Mouse (Mus musculus) c-Kit-positive CD71-positive TER-119-positive erythroid progenitor cells, embryonic 14.5 days (primary cell): ENCODE measurements at regions not wholly inside any gene's neighbourhood (a gene's known extent, or its start where the extent isn't known, plus 50 kb on each side); places are given as distances from the start of the nearest gene placed in this dataset.
A peak's percentile ranks its signal among the peaks of the same experiment; 100 is the strongest.

Experiments used
- DNase-seq: peaks from one replicate; pipeline ENCODE4 v3.0.0-alpha.2; 2013; ENCODE audit warnings: low spot score

DNA sequence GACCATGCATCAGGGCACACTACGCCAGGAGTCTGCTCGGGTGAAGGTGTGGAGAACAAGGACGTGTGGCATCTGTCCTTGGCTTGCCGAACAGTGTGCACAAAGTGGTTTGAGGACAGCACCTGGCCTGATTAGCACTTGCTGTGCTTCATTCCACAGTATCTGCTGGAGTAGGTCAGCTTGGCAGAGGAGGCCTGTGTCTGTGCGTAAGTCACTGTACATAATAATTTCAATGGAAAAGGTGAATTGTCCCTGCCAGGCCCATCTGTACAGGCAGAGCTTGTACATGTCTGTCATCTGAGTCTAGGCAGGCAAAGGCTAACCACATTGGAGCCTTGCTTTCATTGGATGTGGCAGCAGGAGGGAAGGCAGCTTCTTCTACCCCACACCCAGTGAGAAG, 979.5 kb upstream of the Car8 start:
- DNase-seq, result no peak

DNA sequence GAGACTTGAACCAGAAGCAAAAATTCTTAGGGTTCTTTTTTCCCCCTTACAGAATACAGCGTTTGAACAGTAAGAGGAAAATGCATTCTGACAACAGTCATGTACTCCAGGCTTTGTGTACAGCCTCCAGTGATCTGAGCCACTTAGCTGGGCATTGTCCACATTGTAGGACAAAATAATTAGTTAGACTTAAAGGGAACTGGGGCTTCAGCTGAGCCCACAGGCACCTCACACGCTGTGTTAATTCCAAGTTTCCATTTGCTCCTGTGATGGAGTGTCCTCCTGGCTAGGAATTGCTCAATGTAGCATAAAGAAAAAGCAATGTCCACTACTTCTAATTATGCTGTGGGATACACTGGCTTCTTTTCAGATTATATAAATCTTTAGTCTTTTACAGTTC, 969.8 kb upstream of the Car8 start:
- no peak for DNase-seq

DNA sequence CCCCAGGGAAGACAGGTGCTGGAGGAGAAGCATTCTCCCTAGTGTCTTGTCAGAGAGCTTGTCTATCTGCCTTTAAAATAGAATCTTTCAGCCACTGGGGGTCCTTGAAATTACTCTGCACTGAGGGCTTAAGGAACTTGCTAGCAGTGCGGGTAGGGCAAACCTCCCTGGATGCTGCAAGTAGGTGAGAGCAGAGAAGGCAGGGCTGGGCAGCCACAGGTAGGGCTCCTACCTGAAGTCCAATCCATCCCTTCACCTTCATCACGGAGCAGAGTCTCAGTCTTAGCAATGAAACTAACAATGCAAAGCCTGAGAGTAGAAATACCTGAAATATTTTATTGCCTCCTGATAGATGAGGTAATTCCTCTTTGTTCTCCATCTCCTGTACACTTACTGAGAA, 961.2 kb upstream of the Car8 start:
- DNase-seq, result no peak

DNA sequence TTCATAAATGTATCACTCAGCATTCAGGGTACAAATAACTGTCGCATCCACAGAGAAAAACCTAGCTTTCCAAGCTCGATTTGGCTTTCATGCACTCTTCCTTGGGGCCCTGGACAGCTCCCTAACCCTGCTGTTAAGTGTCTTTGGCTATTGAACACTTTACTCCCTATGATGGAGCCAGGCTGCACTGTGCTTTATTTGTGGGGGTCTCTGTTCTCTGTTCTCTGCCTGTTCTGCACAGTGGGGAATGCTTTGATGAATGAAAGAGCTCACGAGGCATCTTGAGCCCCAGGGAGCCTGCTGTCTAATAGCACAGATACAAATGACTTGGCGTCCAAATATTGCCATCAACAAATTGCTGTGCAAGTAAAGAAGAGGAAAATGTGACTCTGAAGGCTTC, 957.6 kb upstream of the Car8 start:
- no peak for DNase-seq

DNA sequence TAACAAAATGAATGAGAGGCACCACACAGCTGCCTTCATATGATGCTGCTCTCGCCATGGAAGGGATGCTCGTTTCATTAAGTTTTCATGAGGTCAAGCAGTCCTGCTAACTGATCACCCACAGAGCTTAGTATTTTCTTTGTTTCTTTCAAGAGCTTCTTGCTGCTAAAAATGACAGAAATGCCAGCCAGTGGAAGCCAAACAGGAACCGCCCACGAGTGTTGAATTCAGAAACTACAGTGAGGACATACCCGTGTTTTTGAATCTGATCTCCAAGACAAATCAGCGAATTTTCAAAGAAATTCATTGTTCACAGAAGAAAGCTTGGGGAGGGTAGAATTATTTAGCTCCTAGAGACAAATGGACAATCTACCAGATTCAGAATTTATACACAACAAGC, 954.3 kb upstream of the Car8 start:
- DNase-seq, result no peak

DNA sequence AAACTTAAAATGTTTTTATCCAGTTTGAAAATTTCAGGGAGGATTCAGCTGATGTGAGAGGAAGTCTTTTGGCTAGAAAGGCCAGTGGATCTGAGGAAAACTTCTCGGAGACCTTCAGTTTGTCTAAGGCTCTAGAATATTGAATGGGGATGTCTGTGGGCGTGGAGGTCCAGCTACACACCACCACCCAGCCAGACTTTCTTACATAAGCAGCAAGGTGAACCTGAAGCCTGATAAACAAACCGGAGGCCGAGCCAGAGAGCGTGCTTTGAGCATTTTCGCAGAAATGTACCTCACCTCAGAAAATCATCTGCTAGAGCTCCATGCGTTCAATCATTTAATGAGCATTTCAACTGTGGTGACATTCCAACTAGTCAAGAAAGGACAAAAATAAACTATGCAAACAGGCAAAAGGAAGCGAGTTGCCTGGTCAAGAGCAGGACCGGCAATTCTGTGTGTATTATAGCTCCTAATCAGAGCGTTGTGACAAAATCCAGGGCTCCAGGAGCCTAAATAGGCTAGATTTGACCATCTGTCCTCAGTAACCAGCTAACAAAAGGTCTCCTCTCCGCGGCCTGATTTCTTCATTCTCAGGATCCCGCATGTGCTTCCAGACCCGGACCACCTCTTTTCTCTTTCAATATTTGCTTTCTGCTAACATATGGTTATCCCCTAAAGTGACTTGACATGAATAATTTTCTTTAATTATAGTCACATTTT, 946.5 kb upstream of the Car8 start:
- DNase-seq, result no peak

DNA sequence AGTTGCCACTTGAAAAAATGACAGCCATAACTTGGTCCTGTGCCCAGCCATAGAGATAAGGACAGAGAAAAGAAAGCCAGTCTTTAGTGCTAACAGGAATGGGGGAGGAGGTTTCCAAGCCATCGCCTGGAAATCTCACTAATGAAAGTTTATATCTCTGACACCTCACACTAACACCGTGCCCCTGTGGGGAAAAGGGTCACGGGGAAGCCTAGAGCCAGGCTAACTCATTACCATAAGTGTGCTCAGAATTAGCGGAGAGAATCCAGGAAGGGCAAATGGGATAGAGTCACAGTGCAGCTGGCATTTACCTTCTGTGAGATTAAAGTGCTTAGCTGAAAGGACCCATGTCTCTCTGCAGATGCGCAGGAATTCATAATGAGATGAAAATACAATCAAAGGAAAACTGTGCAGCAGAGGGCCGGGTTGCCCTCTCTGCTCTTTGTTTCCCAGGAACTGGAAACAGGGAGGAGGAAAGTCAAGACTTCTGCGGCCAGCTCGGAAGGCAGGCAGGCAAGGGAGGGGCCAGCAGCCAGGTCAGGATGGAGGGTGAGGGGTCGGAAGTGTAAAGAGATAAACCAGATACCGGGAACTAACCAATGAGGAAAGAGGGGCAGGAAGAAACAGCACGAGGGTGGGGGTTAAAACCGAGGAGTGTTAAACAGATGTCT, 945.7 kb upstream of the Car8 start:
- no peak for DNase-seq

DNA sequence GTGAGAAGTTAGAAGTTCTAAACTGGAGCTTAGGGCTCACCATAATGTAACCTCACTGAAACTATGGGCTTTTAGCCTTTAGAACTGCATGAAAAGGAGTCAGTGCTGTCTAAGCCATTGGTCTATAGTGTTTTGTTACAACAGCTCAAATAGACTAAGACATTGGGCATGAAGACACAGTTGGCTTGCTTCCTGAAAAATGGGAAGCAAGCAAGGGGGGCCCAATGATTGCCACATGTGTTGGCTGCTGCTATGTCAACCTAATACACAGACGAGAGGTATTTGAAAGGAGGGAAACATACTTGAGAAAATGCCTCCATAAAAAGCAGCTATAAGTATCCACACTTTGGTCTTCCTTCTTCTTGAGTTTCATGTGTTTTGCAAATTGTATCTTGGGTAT, 935.5 kb upstream of the Car8 start:
- DNase-seq, result no peak

DNA sequence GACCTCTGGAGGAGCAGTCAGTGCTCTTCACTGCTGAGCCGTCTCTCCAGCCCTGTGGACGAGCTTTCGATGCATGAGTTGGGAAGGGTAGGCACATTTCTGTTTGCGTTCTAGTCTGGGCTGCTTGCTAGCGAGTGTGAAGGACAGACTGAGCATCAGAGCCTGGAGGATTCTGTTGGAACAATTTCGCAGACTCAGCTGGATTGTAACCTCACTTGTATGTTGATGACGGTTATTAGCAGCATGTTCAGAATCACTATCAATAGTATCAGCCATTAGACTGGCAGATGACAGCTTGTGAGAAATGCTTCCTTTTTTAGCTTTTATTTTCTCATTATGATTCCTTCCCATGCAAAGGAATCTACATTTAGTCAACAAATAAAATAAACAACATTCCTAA, 923.5 kb upstream of the Car8 start:
- DNase-seq, result no peak

DNA sequence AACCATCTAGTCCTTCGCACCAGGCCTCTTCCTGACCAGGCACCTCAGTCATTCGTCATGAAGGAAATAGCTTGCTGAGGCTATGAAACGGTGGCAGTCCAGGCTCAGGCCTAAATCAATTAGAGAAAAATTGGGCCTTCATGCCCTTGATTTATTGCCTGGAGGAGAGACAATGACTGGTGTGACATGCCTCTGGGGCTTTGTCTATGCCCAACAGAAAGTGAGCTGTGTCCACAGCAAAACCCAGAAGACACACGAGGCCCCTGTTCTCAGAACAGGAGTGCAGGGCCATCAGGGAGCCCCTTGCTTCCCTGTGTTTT, 922.9 kb upstream of the Car8 start:
- DNase-seq, result no peak

DNA sequence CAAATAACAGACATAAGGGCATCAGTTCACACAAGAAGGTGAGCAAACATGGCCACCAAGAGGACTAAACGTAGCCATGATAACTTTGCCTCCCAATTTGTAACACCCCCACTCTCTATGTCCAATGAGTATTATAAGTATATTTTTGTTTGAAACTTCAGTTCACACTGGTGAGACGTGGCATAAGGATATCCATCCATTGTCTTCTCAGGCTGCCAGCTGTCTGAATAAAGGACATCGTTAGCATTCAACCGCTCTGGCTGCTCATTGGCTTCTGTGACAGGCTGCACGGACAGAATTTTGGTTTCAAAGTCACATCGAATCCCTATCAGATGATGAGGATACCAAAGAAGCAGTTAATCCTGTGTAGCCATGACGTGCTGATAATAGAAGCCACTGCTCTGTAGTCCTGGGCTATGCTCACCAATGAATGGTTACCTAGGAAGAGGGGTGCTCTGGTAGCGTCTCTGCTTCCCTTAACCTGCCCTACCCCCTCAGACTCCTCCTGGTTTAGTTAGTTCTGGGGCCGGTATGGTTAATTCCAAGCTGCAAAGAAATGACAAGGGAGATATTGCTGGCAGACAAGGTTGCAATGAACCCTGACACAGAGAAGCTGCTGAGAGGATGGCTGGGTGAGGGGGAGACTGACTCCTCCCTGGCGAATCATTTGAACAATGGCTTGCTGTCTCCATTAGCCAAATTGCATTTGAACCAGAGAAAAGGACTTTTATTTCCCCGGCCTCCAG, 922.4 kb upstream of the Car8 start:
- DNase-seq, result no peak

DNA sequence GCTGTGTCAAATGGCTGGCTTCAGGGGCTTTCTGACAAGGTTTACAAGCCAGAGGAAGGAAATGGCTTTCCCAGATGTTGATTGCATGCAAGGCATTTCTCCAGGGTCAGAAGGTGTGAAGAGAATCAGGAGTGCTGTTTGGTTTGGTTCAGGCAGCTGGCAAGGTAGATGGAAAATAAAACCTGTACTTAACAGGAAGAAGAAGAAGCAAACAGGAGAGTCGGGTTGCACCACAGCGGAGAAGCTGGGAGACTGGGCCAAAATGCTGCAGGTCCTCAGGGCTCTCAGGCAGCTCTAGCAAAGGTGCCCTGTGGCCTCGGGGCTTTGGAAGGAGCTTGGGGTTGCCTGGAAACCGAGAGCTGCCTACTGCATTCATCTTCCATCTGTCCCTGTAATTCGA, 908.9 kb upstream of the Car8 start:
- no peak for DNase-seq

DNA sequence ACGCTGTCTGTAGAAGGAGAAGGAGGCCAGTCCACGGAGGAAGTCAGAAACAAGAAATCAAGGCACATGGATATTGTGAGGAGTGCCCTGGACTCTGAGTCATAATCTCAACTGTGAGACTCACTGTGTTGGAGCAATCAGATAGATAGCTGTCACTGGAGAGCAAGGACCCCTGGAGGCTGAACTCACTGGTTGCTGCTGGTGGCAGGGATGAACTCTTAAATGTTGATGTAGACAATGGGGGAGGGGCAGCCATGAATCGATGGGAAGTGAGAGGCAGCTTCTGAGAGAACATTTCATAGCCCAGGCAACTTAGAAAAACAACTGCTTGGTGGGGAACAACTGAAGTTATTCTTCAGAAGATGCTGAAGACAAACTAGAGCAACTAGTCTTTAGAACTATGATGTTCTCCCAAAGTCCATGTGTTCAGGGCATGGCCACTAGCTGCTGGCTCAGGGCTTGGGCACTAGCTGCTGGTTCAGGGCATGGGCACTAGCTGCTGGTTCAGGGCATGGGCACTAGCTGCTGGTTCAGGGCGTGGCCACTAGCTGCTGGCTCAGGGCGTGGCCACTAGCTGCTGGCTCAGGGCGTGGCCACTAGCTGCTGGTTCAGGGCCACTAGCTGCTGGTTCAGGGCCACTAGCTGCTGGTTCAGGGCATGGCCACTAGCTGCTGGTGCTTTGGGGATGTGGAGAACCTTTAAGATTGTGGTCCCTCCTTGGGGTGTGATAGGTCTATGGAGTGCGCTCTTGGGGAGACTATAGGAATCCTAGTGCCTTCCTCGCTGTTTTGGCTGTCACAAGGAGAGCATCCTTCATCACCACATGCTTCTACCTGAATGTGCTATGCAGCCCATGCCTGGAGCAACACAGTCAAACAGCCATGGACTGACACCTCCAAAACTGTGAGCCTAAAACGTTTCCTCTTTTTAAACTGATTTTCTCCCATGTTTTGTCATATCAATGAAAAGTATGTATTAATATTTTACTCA, 905.7 kb upstream of the Car8 start:
- no peak for DNase-seq

DNA sequence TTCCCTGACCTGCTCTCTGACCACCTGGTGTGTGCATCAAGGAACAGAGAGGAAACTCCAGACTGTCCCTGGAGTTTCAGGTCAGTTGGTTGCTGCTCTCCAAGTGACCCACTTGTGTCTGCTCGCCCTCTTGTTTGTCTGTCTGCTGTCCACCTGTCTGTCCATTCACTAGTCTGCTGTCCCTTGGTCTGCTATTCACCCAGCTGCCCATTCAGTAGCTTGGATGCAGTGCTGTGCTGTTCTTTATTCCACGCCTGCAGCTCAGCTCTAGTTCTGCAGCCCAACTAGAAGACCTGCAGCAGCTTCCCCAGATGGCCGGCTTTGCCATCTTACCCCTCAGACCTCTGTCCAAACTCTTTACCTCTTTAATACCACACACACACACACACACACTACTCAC, 904.2 kb upstream of the Car8 start:
- DNase-seq, result no peak

DNA sequence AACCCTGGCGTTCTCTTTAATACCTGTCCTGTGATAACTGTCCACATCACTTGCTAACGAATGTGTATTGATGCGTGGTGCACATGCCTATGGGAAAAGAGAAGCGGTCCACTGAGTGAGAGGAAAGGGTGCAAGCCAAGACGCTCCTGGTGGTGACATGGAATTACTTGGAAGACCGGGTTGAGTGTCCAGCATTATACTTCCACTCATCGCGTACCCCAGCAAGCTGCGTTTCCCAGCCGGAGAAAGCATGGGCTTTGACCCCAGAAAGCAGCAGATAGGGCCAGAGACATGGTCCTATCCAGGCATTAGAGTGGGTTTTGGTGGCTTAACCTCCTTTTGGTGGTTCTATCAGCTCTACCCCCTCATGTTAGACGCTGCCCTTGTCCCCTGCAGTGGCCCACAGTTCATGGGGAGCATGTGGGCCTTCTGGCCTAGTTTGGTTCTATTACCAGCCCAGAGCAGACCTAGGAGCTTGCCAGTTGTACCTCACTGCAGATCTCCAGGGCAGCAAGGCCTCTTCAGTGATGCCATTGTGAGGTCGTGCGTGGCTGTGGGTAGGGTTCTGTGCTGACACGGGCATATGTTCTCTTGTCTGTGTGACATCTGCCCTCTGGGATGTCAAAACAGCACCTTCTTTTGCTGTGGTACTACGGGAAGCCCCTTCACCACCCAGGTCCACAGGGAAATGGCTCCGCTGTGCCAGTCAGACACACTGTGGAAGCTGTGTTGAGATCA, 903.3 kb upstream of the Car8 start:
- DNase-seq, result no peak

DNA sequence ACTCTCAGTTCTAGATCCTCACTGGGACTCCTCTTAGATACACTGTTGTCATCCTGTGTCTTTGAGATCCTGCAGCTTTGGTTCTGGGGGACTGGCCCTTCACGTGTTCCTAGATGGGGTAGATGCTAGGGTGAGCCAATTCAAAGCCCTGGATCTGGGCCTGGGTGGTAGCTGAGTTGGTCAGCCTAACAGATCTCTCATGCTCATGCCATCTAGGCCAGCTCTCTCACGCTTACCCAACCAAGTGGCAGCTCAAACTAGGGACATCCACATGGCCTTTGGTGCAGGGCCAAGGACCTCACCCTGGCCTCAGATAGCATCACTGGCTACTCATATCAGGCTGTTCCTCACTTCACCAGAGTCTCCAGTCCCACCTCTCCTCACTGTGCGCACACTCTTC, 901.9 kb upstream of the Car8 start:
- no peak for DNase-seq

DNA sequence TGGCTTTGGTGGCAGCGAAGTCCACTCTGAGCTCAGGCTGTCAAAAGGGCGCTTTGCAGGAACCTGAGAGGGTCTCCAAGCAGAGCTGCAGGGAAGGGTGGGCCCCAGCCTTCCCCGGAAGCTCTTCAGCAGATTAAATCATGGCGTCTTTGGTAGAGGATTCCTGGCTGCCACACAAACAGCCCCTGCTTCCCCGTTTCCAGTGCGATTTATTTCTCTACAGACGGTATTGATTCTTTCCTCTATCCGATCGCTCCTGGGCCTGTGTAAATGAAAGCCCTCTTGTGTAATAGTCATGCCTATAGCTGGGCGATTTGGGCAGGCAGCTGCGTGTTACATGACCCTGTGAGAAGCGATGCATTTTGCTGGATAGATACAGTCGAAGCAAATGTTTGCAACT, 897.8 kb upstream of the Car8 start:
- DNase-seq, result no peak

DNA sequence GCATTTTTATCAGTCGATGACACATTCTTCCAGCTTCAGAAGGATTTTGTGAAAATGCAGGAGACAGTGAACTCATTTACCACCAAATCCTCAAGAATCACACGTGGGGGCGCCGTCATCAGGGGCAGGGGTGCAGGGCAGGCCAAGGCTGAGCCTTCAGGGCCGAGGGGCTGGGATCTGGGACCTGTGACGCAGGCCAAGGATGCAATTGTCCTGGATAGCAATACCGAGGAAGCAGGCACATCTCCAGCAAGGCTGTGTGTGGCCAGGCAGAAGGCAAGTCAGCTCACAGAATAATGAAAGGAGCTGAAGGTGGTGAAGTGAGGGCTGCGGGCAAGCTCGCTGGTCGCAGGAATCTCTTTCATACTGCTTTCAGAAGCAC, 897.3 kb upstream of the Car8 start:
- no peak for DNase-seq

DNA sequence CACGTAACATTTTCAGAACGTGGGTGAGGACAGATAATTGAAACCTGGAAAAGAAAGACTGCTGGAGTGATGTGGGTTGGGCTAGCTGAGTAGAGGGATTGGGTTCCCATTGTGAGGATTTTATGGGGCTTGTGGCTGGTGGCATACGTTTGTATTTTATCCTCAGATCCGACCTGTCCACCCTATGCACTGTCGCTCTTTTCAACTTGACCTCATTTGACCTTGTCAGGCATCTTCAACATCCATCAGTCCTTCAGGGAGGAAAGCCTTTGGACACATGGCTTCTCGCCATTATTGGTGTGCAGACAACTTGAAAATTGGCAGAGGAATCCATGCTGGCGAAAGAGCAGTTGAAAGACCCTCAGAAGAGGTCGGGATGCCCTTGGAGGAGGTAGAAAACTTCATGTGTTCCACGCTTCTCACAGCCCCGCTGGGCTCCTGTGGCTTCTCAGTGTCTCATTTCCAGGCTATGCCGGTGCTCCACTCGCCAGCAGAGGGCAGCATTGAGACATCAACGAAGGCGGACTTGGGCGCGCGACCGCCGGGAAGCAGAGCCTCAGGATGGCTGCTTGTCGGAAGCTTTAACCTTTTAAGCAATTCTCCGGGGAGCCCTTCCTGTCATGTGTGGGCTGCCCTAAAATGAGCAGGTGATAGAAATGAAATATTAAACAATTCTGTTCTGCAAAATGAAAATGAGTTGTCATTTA, 896.8 kb upstream of the Car8 start:
- peak; percentile 64 for DNase-seq

DNA sequence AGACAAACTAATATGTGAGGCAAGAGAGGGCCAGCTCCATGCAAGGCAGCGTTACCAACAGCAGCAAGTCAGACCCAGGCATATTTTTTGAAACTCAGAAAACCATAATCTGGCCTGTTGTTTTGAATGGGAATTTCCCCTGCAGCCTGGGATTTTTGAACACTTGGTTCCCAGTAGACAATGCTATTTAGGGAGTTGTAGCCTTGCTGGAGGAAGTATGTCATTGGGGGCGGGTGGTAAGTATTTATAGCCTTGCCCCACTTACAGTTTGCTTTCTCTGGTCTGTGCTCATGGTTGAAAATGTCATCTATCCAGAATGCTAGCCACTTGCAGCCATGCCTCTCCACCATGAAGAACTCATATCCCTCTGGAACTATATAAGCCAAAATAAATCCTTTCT, 894.9 kb upstream of the Car8 start:
- no peak for DNase-seq

DNA sequence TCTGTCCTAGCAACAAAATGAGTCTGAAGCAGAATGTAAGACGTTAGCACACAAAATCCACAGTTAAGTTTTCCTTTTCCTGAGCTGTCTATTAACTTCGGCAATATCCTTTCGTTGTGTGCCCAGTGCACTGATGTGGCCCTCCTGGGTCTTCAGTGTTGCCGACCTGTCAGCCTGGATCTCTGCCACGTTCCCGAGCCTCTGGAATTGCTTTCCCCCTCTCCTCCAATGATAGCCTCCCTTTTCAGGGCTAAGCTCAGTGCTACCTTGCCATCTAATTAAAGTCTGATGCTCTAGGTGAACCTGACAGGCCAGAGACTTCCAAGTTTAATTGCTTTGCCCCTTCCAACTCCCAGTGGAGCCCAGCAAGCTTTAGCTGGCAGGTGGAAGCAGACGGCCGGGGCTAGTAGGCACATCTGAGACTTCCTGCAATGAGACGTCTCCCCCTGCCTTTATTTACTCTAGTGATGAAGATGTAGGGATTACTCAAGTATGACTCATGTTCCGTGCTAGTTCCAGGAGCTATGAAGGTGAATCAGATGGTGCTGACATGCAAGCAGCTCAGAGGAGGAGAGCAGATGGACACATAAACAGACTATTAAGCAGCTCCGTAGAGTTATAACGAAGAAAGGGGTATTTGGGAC, 894.3 kb upstream of the Car8 start:
- DNase-seq, result no peak
